Mouse (Mus musculus): Measurements from ENCODE around the gene Olfr1252.

Olfr1252 gene

GRCm38 (mm10) chr2:89724912-89725311, at the start of gene Olfr1252:
Gene Olfr1252 (minus strand): TSS chr2:89725012.
- DNase-seq (ENCODE audit: low spot score in 2 of 2) = no peak

GRCm38 (mm10) chr2:89756990-89757389, 32.2 kb upstream of the Olfr1252 start, which contains the start of gene Olfr1253:
Gene Olfr1253 (minus strand): TSS chr2:89757090.
- DNase-seq (ENCODE audit: low spot score in 2 of 2) = no peak

- DNase-seq (ENCODE audit: low spot score in 2 of 2) = no peak
These were observed 32.8 kb downstream of the Olfr1252 start for GRCm38 (mm10) chr2:89691980-89692379.

GRCm38 (mm10) chr2:89671836-89672235, 53.0 kb downstream of the Olfr1252 start, which contains the start of gene Olfr1251:
Gene Olfr1251 (minus strand): TSS chr2:89671936.
- no peak for DNase-seq (ENCODE audit: low spot score in 2 of 2)
